ENCODE assay signal across 8 mouse cellular contexts in the genomic region with DNA sequence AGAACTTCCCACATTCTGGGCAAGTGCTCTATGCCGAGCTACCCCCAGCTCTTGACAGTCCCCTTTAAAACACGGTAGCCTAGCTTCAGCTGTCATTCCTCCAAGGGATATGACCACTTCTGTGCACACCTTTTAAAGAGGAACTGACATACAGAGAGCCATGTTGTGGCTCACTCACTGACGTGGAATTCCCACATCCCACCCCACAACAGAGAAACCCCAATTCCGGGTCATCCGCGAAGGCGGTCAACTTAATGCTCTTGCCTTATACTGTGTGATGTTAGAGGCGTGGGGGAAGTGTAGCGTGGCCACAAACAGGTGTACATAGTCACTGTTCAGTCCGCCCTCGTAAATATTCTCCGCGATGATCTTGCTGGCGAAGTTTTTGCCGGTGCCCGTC. TPM values are rescaled to one million over a fixed set of nuclear protein-coding genes. Genes with fewer than 3 reads are reported as not detected.
DNase-seq lines count a peak whose midpoint lies in the region; ATAC-seq lines count a peak whose summit lies in the region.

No protein-coding gene starts in this region.

- H3K27ac ChIP-seq in forebrain, embryonic 14.5 days (ENCODE audit: low read depth, low read length): no peak overlapping the region
- peak overlapping the region; percentile 86; the same call in 1 of the 2 replicates for H3K27ac ChIP-seq in liver, embryonic 15.5 days (replicated peaks)
- no peak overlapping the region for H3K27ac ChIP-seq in stomach, embryonic 14.5 days (ENCODE audit: low read length)

- WGBS in forebrain, embryonic 14.5 days: 26% methylated on average over 16 of the region's 16 CpGs
- WGBS in liver, embryonic 15.5 days (ENCODE audit: insufficient replicate concordance): 6% methylated on average over 16 of the region's 16 CpGs
- 12% methylated on average over 16 of the region's 16 CpGs for WGBS in stomach, embryonic 14.5 days

- peak overlapping the region; percentile 95 for H3K9ac ChIP-seq in forebrain, embryonic 14.5 days (ENCODE audit: low read length)
- peak overlapping the region; percentile 97 for H3K9ac ChIP-seq in liver, embryonic 15.5 days
- H3K9ac ChIP-seq in stomach, embryonic 14.5 days (replicated peaks; ENCODE audit: low read depth, low read length): peak overlapping the region; percentile 63

- peak overlapping the region; percentile 97 for H3K4me2 ChIP-seq in forebrain, embryonic 14.5 days (ENCODE audit: low read length)
- H3K4me2 ChIP-seq in liver, embryonic 15.5 days: peak overlapping the region; percentile 82
- peak overlapping the region; percentile 83 for H3K4me2 ChIP-seq in stomach, embryonic 14.5 days (replicated peaks; ENCODE audit: low read depth, low read length)

- H3K9me3 ChIP-seq in forebrain, embryonic 14.5 days (replicated peaks; ENCODE audit: control insufficient read depth, low read length): no peaks in the 10 kb centered on the region
- H3K9me3 ChIP-seq in liver, embryonic 15.5 days (replicated peaks): no peaks in the 10 kb centered on the region
- H3K9me3 ChIP-seq in stomach, embryonic 14.5 days (ENCODE audit: control insufficient read depth, low read depth, low read length): no peaks in the 10 kb centered on the region

- DNase-seq in heart, adult 11 months: peak; percentile 85
- no peak for DNase-seq in heart, adult 8-10 months (ENCODE audit: low spot score)
- DNase-seq in CD8-positive naive resting alpha-beta T cell, adult 2 months (ENCODE audit: low read depth in 2 of 2, low spot score in 2 of 2): peak; percentile 25 to 48
- no peak for DNase-seq in forebrain, embryonic 14.5 days (ENCODE audit: low spot score)
- DNase-seq in adrenal gland, postnatal 10 days: no peak
- DNase-seq in layer of hippocampus, postnatal 14 days (ENCODE audit: low spot score in 2 of 2): no peak

- H3K36me3 ChIP-seq in forebrain, embryonic 14.5 days (ENCODE audit: control insufficient read depth, insufficient read depth, low read length): peaks cover 38% of the 10 kb centered on the region
- peaks cover 46% of the 10 kb centered on the region for H3K36me3 ChIP-seq in liver, embryonic 15.5 days (replicated peaks)
- peaks cover 31% of the 10 kb centered on the region for H3K36me3 ChIP-seq in stomach, embryonic 14.5 days (ENCODE audit: control insufficient read depth, insufficient read depth, low read length)

- peak overlapping the region; percentile 97 for H3K4me3 ChIP-seq in forebrain, embryonic 14.5 days (ENCODE audit: low read depth, low read length)
- H3K4me3 ChIP-seq in liver, embryonic 15.5 days (replicated peaks): peak overlapping the region; percentile 99
- peak overlapping the region; percentile 88 for H3K4me3 ChIP-seq in stomach, embryonic 14.5 days (ENCODE audit: low read depth, low read length)

- H3K4me1 ChIP-seq in forebrain, embryonic 14.5 days (ENCODE audit: control insufficient read depth, insufficient read depth, low read length): peaks cover 13% of the 10 kb centered on the region
- H3K4me1 ChIP-seq in liver, embryonic 15.5 days (replicated peaks): peaks cover 35% of the 10 kb centered on the region
- peaks cover 12% of the 10 kb centered on the region for H3K4me1 ChIP-seq in stomach, embryonic 14.5 days (ENCODE audit: control insufficient read depth, insufficient read depth, low read length)

- no peaks in the 10 kb centered on the region for H3K27me3 ChIP-seq in forebrain, embryonic 14.5 days (replicated peaks; ENCODE audit: control insufficient read depth, insufficient read depth, low read length)
- no peaks in the 10 kb centered on the region for H3K27me3 ChIP-seq in liver, embryonic 15.5 days
- no peaks in the 10 kb centered on the region for H3K27me3 ChIP-seq in stomach, embryonic 14.5 days (ENCODE audit: control insufficient read depth, insufficient read depth, low read length)

- ATAC-seq in forebrain, embryonic 14.5 days: no peak
- no peak for ATAC-seq in liver, embryonic 15.5 days (ENCODE audit: insufficient read depth)
- ATAC-seq in stomach, embryonic 14.5 days (ENCODE audit: insufficient number of reproducible peaks, insufficient read depth, low FRiP score, low read depth): peak; percentile 44; the same call in 1 of the 2 replicates

RNA-seq across cellular contexts. Expression of a gene that starts 0.9 kb away (rescaled TPM):
- total RNA-seq in heart, adult 8-10 months (2022): 10 to 100 TPM in 2 of 4 experiments, 1 to 10 TPM in 2; 8.3 to 14.3 (median 9.9) TPM
- 91.6 and 95.4 TPM in 2 replicates for polyA plus RNA-seq in forebrain, embryonic 14.5 days (2014; fragmentation: Nextera tagmentation; extraction: Ambion mirVana)
- 38.9 and 39.3 TPM in 2 replicates for polyA plus RNA-seq in liver, embryonic 15.5 days (2015; fragmentation: Nextera tagmentation; extraction: Ambion mirVana)
- polyA plus RNA-seq in stomach, embryonic 14.5 days (2014; fragmentation: Nextera tagmentation; extraction: Ambion mirVana): 66.0 and 68.6 TPM in 2 replicates
- total RNA-seq in adrenal gland, postnatal 10 days (2021): 10 to 100 TPM; 32.5 to 35.7 TPM
- total RNA-seq in layer of hippocampus, postnatal 14 days (2021): 10 to 100 TPM; 47.0 to 54.0 TPM

RNA-seq across cellular contexts. Expression of a gene that starts 14.1 kb away (rescaled TPM):
- 10 to 100 TPM; 27.8 to 28.4 (median 28.2) TPM for total RNA-seq in heart, adult 8-10 months (2022)
- polyA plus RNA-seq in forebrain, embryonic 14.5 days (2014; fragmentation: Nextera tagmentation; extraction: Ambion mirVana): 24.9 and 25.2 TPM in 2 replicates
- polyA plus RNA-seq in liver, embryonic 15.5 days (2015; fragmentation: Nextera tagmentation; extraction: Ambion mirVana): 14.6 and 16.1 TPM in 2 replicates
- 35.4 and 39.1 TPM in 2 replicates for polyA plus RNA-seq in stomach, embryonic 14.5 days (2014; fragmentation: Nextera tagmentation; extraction: Ambion mirVana)
- total RNA-seq in adrenal gland, postnatal 10 days (2021): 10 to 100 TPM; 38.8 to 44.0 TPM
- total RNA-seq in layer of hippocampus, postnatal 14 days (2021): 10 to 100 TPM; 38.8 TPM

RNA-seq across cellular contexts. Expression of a gene that starts 15.2 kb away (rescaled TPM):
- total RNA-seq in heart, adult 8-10 months (2022): 10 to 100 TPM; 20.1 to 28.3 (median 24.1) TPM
- 60.1 and 67.6 TPM in 2 replicates for polyA plus RNA-seq in forebrain, embryonic 14.5 days (2014; fragmentation: Nextera tagmentation; extraction: Ambion mirVana)
- polyA plus RNA-seq in liver, embryonic 15.5 days (2015; fragmentation: Nextera tagmentation; extraction: Ambion mirVana): 23.1 and 24.6 TPM in 2 replicates
- polyA plus RNA-seq in stomach, embryonic 14.5 days (2014; fragmentation: Nextera tagmentation; extraction: Ambion mirVana): 46.9 and 48.2 TPM in 2 replicates
- 10 to 100 TPM; 26.4 to 30.1 TPM for total RNA-seq in adrenal gland, postnatal 10 days (2021)
- 10 to 100 TPM; 51.0 to 52.8 TPM for total RNA-seq in layer of hippocampus, postnatal 14 days (2021)

RNA-seq across cellular contexts. Expression of a gene that starts 15.3 kb away (rescaled TPM):
- 10 to 100 TPM; 53.8 to 62.3 (median 59.7) TPM for total RNA-seq in heart, adult 8-10 months (2022)
- 18.7 and 27.1 TPM in 2 replicates for polyA plus RNA-seq in forebrain, embryonic 14.5 days (2014; fragmentation: Nextera tagmentation; extraction: Ambion mirVana)
- polyA plus RNA-seq in liver, embryonic 15.5 days (2015; fragmentation: Nextera tagmentation; extraction: Ambion mirVana): 4.3 and 4.8 TPM in 2 replicates
- 13.4 and 13.8 TPM in 2 replicates for polyA plus RNA-seq in stomach, embryonic 14.5 days (2014; fragmentation: Nextera tagmentation; extraction: Ambion mirVana)
- total RNA-seq in adrenal gland, postnatal 10 days (2021): 10 to 100 TPM; 17.6 to 22.5 TPM
- total RNA-seq in layer of hippocampus, postnatal 14 days (2021): 10 to 100 TPM; 84.0 to 85.6 TPM

RNA-seq across cellular contexts. Expression of a gene that starts 37.2 kb away (rescaled TPM):
- 1 to 10 TPM; 1.3 to 3.1 (median 1.9) TPM for total RNA-seq in heart, adult 8-10 months (2022)
- polyA plus RNA-seq in forebrain, embryonic 14.5 days (2014; fragmentation: Nextera tagmentation; extraction: Ambion mirVana): 2.6 and 3.3 TPM in 2 replicates
- polyA plus RNA-seq in liver, embryonic 15.5 days (2015; fragmentation: Nextera tagmentation; extraction: Ambion mirVana): 0.29 and 0.33 TPM in 2 replicates
- polyA plus RNA-seq in stomach, embryonic 14.5 days (2014; fragmentation: Nextera tagmentation; extraction: Ambion mirVana): 6.5 and 9.2 TPM in 2 replicates
- 10 to 100 TPM in 1 of 2 experiments, 1 to 10 TPM in 1; 9.1 to 12.0 TPM for total RNA-seq in adrenal gland, postnatal 10 days (2021)
- 1 to 10 TPM; 4.4 to 5.8 TPM for total RNA-seq in layer of hippocampus, postnatal 14 days (2021)

Comparison
In these comparisons a context has a peak if more than half of its experiments do, and no peak if none do; other contexts are left out.
1. DNase-seq: peak in heart, adult 11 months (single experiment) and CD8-positive naive resting alpha-beta T cell, adult 2 months (2 of 2); none in heart, adult 8-10 months (single experiment), forebrain, embryonic 14.5 days (single experiment), adrenal gland, postnatal 10 days (single experiment) and layer of hippocampus, postnatal 14 days (0 of 2).
2. Peak in every context shown above with its lines, with median percentiles within 50 percentile points of each other: H3K4me2 ChIP-seq, H3K4me3 ChIP-seq and H3K9ac ChIP-seq.